Mouse (Mus musculus): ENCODE measurements around the gene Rtn1.

DNA sequence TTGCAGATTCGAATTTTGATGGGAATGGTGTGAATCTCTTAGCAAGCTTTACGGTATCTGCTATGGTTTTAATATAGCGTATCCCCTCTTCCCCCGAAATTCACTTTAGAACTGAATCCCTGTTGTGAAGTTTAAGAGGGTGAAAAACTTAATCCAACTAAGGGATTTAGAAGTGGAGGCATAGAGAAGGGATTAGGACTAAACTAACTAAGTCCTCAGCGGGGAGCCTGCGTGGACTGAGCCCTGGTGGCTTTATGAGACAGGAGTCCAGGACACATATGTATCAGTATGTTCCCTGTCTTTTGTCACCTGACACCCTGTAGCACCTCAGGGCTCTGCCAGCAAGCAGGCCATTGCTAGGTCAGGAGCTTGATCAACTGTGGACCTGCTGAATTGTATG is 181.1 kb downstream of the Rtn1 start:
- TF ChIP-seq USF1 (IDR thresholded peaks at IDR 0.05; ENCODE audit: low read depth) (no peak), POLR2A (IDR thresholded peaks at IDR 0.05; ENCODE audit: insufficient read length, low read depth) (no peak), TCF12 (IDR thresholded peaks at IDR 0.05; ENCODE audit: insufficient read depth, poor library complexity, severe bottlenecking) (no peak), TCF3 (IDR thresholded peaks at IDR 0.05; ENCODE audit: insufficient read length, low read depth) (no peak), E2F4 (IDR thresholded peaks at IDR 0.05; ENCODE audit: insufficient read depth) (no peak), MAX (IDR thresholded peaks at IDR 0.05; ENCODE audit: low read depth) (no peak), POLR2AphosphoS2 (IDR thresholded peaks at IDR 0.05; ENCODE audit: insufficient read length, low read depth) (no peak)

Measured in myocyte (in vitro differentiated cells).